29 mouse cellular contexts compared by ENCODE assay signal in genomic region chr16:87060473-87060872, GRCm38 (mm10).
DNase-seq lines count a peak whose midpoint lies in the region; ATAC-seq lines count a peak whose summit lies in the region.
"Had no signal": no experiment of that assay in that cellular context is flagged by ENCODE, and none has a peak within 500 bp of the region (broad histone marks: within the 10 kb centered on the region; RNA-seq: fewer than 3 reads in every experiment).

No protein-coding gene starts in this region.

- H3K27ac ChIP-seq in heart, embryonic 12.5 days (ENCODE audit: poor library complexity, severe bottlenecking): no peak overlapping the region
- H3K27ac ChIP-seq in neural tube, embryonic 12.5 days: no peak overlapping the region
- H3K27ac ChIP-seq: heart, embryonic 10.5 days; hindbrain, embryonic 14.5 days; liver, embryonic 14.5 days; neural tube, embryonic 13.5 days had no signal

- H3K36me3 ChIP-seq in heart, embryonic 12.5 days: no peaks in the 10 kb centered on the region
- no peaks in the 10 kb centered on the region for H3K36me3 ChIP-seq in megakaryocyte, embryonic 14.5 days (replicated peaks; ENCODE audit: low read length)
- no peaks in the 10 kb centered on the region for H3K36me3 ChIP-seq in neural tube, embryonic 12.5 days
- H3K36me3 ChIP-seq: heart, embryonic 10.5 days; neural tube, embryonic 13.5 days had no signal

- H3K27me3 ChIP-seq in heart, embryonic 12.5 days (replicated peaks): no peaks in the 10 kb centered on the region
- no peaks in the 10 kb centered on the region for H3K27me3 ChIP-seq in megakaryocyte, embryonic 14.5 days (replicated peaks)
- no peaks in the 10 kb centered on the region for H3K27me3 ChIP-seq in neural tube, embryonic 12.5 days (replicated peaks)
- H3K27me3 ChIP-seq: CH12.LX; neural tube, embryonic 13.5 days had no signal

- no peak for DNase-seq in cerebellum, adult 18-20 months
- DNase-seq in heart, postnatal 4 days: no peak
- DNase-seq in neural tube, embryonic 10.5 days (ENCODE audit: extremely low spot score, low spot score): no peak
- DNase-seq: adrenal gland, adult 2 months; adrenal gland, postnatal 36 days; cerebellum, adult 8-10 months; cerebellum, postnatal 25 days; gastrocnemius, postnatal 10 days; heart, postnatal 36 days; kidney, adult 2 months; kidney, postnatal 14 days; layer of hippocampus, adult 9-11 months; liver; lung, embryonic 14.5 days; right cerebral cortex, postnatal 4 days; thymus, adult 2 months; thymus, postnatal 36 days had no signal

- peak; percentile 26; the same call in 1 of the 2 replicates for ATAC-seq in cerebellum, adult (ENCODE audit: insufficient number of reproducible peaks, low FRiP score, low TSS enrichment)
- ATAC-seq in heart, embryonic 12.5 days (ENCODE audit: insufficient number of reproducible peaks, low FRiP score): peak; percentile 15; the same call in 1 of the 2 replicates
- ATAC-seq in megakaryocyte, adult 5-6 weeks (ENCODE audit: poor library complexity, severe bottlenecking): no peak
- ATAC-seq in neural tube, embryonic 12.5 days (ENCODE audit: low FRiP score, low read depth): peak; percentile 21; the same call in 1 of the 2 replicates
- ATAC-seq: activated CD4-positive, CD25-positive, alpha-beta regulatory T cell, adult 4 months; inflammation-experienced regulatory T-cells, adult 6 months had no signal

- H3K4me1 ChIP-seq in heart, embryonic 12.5 days (replicated peaks): no peaks in the 10 kb centered on the region
- no peaks in the 10 kb centered on the region for H3K4me1 ChIP-seq in megakaryocyte, embryonic 14.5 days
- H3K4me1 ChIP-seq in neural tube, embryonic 12.5 days: no peaks in the 10 kb centered on the region
- H3K4me1 ChIP-seq: heart, embryonic 10.5 days; neural tube, embryonic 13.5 days had no signal

- no peak overlapping the region for H3K9ac ChIP-seq in heart, embryonic 12.5 days
- H3K9ac ChIP-seq in neural tube, embryonic 12.5 days: no peak overlapping the region
- H3K9ac ChIP-seq: hindbrain, embryonic 14.5 days; liver, embryonic 14.5 days; lung, embryonic 14.5 days; neural tube, embryonic 13.5 days had no signal

- WGBS in heart, embryonic 12.5 days: 84% methylated on average over 8 of the region's 8 CpGs
- 90% methylated on average over 8 of the region's 8 CpGs for WGBS in neural tube, embryonic 12.5 days

- no peaks in the 10 kb centered on the region for H3K9me3 ChIP-seq in heart, embryonic 12.5 days (replicated peaks)
- H3K9me3 ChIP-seq in megakaryocyte, embryonic 14.5 days: peaks cover 18% of the 10 kb centered on the region
- H3K9me3 ChIP-seq in neural tube, embryonic 12.5 days: no peaks in the 10 kb centered on the region
- H3K9me3 ChIP-seq: heart, embryonic 10.5 days; neural tube, embryonic 13.5 days had no signal

- no peak overlapping the region for H3K4me3 ChIP-seq in heart, embryonic 12.5 days
- peak overlapping the region; percentile 56 for H3K4me3 ChIP-seq in megakaryocyte, embryonic 14.5 days (replicated peaks)
- H3K4me3 ChIP-seq in neural tube, embryonic 12.5 days: no peak overlapping the region
- H3K4me3 ChIP-seq: heart, embryonic 10.5 days; neural tube, embryonic 13.5 days had no signal

- H3K4me2 ChIP-seq in heart, embryonic 12.5 days: no peak overlapping the region
- H3K4me2 ChIP-seq in neural tube, embryonic 12.5 days (replicated peaks): no peak overlapping the region
- H3K4me2 ChIP-seq: hindbrain, embryonic 14.5 days; lung, embryonic 14.5 days; neural tube, embryonic 13.5 days had no signal
